Mouse (Mus musculus) embryo, embryonic 11.5 days (tissue): ENCODE data around the gene Ptger4.

ENCODE experiments used
- DNase-seq: peaks from one replicate; pipeline ENCODE4 v3.0.0-alpha.2; 2012; ENCODE audit warnings: low read depth, low spot score

Gene Ptger4

GRCm38 (mm10) chr15:5243959-5244905 is at the start of gene Ptger4:
Ptger4 (minus strand) TSS chr15:5244187.
- DNase-seq = peak; percentile 81

DNA sequence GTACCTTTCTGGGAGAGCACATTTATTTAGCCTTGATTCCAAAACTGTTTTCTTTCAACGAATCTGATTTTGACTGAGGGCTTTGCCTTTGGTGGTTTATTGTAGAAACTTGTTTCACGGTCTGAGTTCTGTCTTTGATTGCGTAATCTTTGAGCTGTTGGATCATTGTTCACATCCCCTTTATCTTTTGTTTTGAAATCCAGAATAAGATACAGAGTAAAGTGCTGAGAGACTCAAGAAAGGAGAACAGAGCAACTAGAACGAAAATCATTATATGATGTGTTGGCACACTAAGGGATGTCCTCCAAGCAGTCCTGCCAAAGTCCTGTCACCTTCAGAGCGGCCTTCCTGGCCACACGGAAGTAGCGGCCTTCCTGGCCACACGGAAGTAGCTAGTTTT is 44.4 kb upstream of the Ptger4 start:
- DNase-seq = no peak

- no peak for DNase-seq
Measured at GRCm38 (mm10) chr15:5287072-5287471, 43.1 kb upstream of the Ptger4 start.

DNA sequence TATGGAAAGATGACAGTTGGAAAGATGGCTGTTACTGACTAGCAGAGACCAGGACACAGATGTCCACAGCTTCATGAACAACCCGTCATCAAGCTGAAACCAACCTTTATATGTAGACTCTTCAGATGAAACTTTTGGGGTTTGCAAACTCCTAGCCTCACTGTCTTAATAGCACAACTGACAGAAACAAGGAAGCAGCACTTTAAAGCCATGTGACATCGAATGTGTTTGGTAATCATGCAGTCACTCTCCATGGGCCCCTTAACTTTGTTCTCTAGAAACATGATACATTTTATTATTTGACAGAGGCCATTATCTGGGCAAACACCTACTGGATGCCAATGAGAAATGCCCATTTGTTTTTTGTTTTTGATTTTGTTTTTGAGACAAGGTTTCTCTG is 37.3 kb upstream of the Ptger4 start:
- DNase-seq = no peak

DNA sequence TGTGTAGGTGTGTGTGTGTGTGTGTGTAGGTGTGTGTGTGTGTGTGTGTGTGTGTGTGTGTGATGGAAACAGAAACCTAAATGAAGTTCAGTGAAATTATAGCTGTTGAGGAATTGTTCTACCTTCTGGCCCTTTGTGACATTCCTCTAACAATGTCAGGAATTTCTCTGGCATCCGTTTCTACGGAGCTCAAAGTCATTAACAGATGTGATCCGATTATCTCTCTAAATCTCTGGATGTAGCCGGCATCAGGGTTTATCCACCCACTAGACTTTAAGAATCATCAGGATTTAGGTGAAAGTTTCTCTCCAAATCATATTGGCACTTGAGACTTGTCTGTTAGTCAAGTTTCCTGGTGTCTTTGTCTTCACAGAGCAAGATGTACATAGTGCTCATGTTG is 35.8 kb upstream of the Ptger4 start:
- no peak for DNase-seq

DNA sequence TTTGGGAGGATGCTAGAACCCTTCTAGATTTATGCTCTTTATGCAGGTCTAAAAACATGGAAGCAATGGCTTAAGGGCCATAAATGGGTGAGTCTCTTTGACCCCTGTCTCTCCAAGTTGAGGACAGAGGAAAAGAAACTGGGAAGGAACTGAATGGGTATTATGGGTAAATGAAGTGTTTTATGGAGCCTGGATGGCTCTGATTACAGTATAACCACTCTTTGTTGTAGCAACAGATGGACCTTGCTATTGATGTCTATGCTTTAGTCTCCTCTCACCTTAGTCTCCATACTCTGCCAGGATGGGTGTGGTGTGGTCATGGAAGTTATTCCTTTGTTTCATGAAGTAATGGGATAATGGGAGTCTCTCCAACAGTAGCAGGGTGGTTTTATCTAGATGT is 34.5 kb upstream of the Ptger4 start:
- no peak for DNase-seq

GRCm38 (mm10) chr15:5273981-5274380 is 30.0 kb upstream of the Ptger4 start:
- DNase-seq = no peak

GRCm38 (mm10) chr15:5266095-5266494 is 22.1 kb upstream of the Ptger4 start:
- no peak for DNase-seq

- no peak for DNase-seq
Measured at GRCm38 (mm10) chr15:5262874-5263504, 19.0 kb upstream of the Ptger4 start.

GRCm38 (mm10) chr15:5262095-5262667 is 18.2 kb upstream of the Ptger4 start:
- DNase-seq = no peak

GRCm38 (mm10) chr15:5261004-5261403 is 17.0 kb upstream of the Ptger4 start:
- DNase-seq = no peak

DNA sequence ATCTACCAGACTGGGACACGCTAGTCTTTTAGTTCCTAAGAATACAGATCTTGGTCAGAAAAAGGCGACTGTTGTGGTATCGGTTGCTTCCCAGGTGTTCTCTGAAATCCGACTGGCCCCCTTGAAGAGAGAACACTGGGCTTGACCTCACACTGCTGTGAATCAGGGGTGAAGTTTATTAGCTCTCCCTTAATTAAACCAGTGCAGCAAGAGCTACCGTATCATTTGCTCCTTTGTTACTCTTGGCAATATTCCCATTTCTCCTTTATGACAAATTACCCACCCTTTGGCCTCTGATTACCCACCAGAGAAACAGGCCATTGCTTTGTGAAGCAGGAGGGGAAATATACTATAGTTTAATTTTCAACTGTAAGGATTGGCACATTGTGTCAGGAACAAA is 16.2 kb upstream of the Ptger4 start:
- DNase-seq = no peak

- DNase-seq = no peak
Measured at GRCm38 (mm10) chr15:5250182-5250581, 6.2 kb upstream of the Ptger4 start.

- DNase-seq = no peak
Measured at GRCm38 (mm10) chr15:5243036-5243958, 690 bp downstream of the Ptger4 start.

DNA sequence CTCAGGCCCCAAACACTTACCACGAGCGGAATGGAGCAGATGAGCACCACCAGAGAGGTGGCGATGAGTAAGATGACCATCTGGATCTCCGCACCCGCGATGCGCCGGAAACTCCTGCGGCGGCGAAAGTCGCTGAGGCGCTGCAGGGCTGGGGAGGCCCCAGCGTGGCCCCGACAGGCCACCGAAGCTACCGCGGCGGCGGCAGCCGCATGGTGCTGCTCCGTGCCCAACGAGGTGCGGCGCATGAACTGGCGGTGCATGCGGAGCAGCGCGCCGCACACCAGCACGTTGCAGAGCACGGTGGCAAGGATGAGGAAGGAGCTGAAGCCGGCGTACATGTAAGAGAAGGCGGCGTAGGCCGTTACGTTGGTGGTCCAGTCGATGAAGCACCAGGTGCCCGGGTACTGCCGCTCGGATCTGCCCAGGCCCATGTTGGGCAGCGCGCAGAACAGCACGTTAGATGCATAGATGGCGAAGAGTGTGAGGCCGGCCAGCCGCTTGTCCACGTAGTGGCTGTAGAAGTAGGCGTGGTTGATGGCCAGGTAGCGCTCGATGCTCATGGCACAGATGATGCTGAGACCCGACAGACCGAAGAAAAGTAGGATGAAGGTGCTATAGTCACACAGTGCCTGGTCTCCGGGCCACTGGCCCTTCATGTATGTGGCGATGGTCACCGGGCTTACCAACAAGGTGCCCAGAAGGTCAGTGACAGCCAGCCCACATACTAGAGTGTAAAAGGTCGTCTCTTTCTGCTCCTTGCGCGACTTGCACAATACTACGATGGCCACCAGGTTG is 1.5 kb downstream of the Ptger4 start:
- no peak for DNase-seq

GRCm38 (mm10) chr15:5241304-5242201 is 2.4 kb downstream of the Ptger4 start:
- DNase-seq = no peak

DNA sequence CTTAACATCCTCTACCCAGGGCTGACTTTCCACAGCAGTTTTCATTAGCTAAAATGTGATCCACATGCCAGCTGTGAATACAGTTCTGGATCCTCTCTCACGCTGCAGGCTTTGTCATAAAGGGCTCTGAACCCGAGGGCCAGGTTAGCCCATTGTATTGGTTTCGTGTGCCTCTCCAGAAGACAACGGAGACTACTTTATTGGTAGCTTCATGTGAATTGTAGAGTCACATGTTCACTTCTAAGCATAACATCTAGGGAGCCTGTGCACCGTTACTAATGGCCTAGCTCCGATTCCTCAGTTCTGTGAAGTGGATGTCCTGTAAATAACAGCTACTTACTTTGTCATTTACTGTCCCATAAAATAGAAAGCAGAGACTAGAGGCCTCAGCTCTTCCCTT is 3.6 kb downstream of the Ptger4 start:
- DNase-seq = no peak

DNA sequence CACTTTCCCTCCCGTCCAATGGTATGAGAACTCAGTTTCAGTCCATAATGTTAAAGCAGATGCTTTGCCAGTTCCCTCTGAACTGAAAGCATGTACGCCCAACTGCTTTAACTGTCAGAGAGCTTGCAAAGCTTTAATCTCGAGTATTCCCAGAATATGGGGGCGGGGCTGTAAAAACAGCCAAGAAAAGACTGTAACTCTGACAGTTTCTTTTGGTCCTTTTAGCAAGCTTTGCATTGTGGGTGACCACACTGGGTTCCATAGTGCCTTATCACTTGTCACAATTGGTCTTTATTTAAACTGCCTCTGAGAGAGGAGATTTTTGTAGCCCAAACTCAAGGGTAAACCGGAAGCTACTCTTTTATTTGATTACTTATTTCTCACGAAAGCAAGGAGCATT is 4.1 kb downstream of the Ptger4 start:
- DNase-seq = no peak

DNA sequence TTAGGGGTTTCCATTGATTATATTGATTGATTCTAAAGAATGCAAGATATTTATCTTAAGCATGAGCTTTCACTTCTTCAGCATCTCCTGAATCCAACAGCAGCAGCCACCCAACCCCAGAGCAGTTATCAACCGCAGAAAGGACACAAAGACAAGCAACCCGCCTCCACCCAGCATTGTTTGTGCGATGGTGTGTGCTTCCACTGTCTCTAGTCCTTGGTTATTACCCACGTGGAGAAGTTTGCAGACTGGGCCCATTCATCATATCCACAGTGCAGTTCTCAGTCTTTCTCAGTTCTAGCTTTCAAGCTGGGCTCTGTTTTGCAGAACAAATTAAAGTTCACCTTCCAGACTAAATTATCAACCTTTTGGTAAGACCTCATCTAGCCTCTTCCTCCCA is 4.6 kb downstream of the Ptger4 start:
- DNase-seq = no peak

- DNase-seq = no peak
Measured at GRCm38 (mm10) chr15:5238553-5238952, 5.4 kb downstream of the Ptger4 start.
